Mouse (Mus musculus): ENCODE data around the gene Bub1. TPM values are rescaled to one million over a fixed set of nuclear protein-coding genes. Genes with fewer than 3 reads are reported as not detected.

The Bub1 gene
- polyA plus RNA-seq, 1 experiment from 2014 or later = 31.3 TPM

DNA sequence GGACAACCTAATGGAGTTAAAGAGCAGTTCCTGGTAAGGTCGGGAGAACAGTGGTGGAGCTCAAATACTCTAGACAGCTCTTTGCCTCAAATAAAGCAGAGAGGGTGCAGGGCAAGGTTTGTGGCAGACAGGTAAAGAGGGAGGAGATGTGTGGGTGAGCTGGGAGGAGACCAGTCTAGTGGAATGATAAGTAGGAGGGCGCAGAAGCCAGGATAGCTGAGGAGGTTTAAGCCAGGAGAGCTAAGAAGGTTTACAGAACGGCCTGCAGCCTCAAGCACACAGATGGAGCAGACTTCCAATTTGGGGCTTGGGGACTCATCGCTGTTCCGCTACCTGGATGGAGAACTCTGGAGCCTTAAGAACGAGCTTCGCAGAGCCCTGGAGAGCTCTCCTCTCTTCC is 6.9 kb upstream of the Bub1 start, which contains the start of gene Acoxl:
TSS of gene Acoxl (plus strand) at position 301 of the 400 bp plus-strand sequence.
- WGBS (ENCODE audit: insufficient replicate concordance) = 47% methylated on average over 7 of the region's 7 CpGs
- Histone ChIP-seq H3K36me3 (replicated peaks) (no peaks in the 10 kb centered on the region), H3K4me2 (no peak within 1 kb of the TSS), H3K27ac (replicated peaks) (no peak within 1 kb of the TSS), H3K27me3 (peaks cover 77% of the 10 kb centered on the region), H3K9ac (no peak within 1 kb of the TSS), H3K9me3 (replicated peaks) (no peaks in the 10 kb centered on the region), H3K4me1 (replicated peaks) (no peaks in the 10 kb centered on the region), H3K4me3 (replicated peaks) (no peak within 1 kb of the TSS)
- no peak for ATAC-seq (ENCODE audit: insufficient read depth)

DNA sequence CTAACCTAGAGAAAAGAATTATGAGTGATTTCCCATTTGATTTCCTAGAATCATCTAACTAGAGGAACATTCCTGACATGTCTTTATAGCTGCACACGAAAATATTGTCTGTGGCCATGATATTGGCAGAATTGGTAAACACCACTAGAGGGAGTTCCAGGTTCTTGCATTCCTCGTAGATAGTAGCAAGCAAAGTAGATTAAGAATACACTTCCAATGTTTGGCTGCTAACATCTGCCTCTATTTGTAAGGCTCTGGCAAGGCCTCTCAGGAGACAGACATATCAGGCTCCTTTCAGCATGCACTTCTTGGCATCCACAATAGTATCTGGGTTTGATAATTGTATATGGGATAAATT is 1.1 kb upstream of the Bub1 start:
- peaks cover 31% of the 10 kb centered on the region for H3K27me3 ChIP-seq
- H3K36me3 ChIP-seq (replicated peaks) = 0 out of 2 replicates have a peak, but pooled peaks cover 5% of the 10 kb centered on the region
- H3K9me3 ChIP-seq (replicated peaks) = no peaks in the 10 kb centered on the region
- H3K4me1 ChIP-seq (replicated peaks) = peaks cover 15% of the 10 kb centered on the region
- 13% methylated on average over 2 of the region's 2 CpGs for WGBS (ENCODE audit: insufficient replicate concordance)
- no peak overlapping the region for H3K9ac ChIP-seq
- peak overlapping the region; percentile 74; the same call in 1 of the 2 replicates for H3K4me2 ChIP-seq
- no peak overlapping the region for H3K4me3 ChIP-seq (replicated peaks)
- ATAC-seq (ENCODE audit: insufficient read depth) = no peak
- no peak overlapping the region for H3K27ac ChIP-seq (replicated peaks)

DNA sequence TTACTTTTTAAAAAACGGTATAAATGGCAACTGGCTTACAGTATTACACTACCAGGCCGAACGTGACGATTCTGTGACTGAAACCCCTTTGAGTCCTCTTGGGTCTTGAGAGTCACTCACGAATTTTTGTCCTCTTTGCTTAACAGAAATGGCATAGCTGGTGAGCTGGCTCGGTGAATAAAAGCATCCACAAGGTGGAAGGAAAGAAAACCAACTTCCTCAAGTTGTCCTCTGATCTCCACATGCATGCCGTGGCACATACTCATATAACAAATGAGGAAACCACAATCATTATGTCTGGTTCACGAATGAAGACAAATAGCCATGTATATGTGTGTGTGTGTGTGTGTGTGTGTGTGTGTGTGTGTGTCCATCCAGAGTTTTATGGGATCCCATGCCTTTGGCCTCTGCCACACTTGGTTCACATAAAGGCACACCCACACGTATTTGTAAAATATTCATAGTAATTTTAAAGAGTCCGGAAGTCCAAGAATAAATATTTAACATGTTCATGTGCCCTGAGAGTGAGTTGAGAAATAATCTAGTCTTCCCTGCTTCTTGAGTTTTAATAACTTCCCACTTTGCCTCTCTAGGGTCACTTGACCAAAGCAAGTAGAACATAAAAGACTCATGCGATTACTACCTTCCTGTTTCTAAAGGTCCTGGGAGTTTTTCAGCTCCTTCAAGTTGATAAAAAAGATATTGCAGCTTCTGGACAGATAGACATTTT is 603 bp upstream of the Bub1 start:
- ATAC-seq (ENCODE audit: insufficient read depth) = peak; percentile 6
- Histone ChIP-seq H3K4me1 (replicated peaks) (peaks cover 15% of the 10 kb centered on the region), H3K27me3 (peaks cover 26% of the 10 kb centered on the region), H3K4me2 (peak overlapping the region; percentile 74), H3K9me3 (replicated peaks) (no peaks in the 10 kb centered on the region), H3K4me3 (replicated peaks) (peak overlapping the region; percentile 89), H3K9ac (peak overlapping the region; percentile 53), H3K36me3 (replicated peaks) (peaks cover 6% of the 10 kb centered on the region), H3K27ac (replicated peaks) (no peak overlapping the region)
- WGBS (ENCODE audit: insufficient replicate concordance) = 25% methylated on average over 11 of the region's 11 CpGs

DNA sequence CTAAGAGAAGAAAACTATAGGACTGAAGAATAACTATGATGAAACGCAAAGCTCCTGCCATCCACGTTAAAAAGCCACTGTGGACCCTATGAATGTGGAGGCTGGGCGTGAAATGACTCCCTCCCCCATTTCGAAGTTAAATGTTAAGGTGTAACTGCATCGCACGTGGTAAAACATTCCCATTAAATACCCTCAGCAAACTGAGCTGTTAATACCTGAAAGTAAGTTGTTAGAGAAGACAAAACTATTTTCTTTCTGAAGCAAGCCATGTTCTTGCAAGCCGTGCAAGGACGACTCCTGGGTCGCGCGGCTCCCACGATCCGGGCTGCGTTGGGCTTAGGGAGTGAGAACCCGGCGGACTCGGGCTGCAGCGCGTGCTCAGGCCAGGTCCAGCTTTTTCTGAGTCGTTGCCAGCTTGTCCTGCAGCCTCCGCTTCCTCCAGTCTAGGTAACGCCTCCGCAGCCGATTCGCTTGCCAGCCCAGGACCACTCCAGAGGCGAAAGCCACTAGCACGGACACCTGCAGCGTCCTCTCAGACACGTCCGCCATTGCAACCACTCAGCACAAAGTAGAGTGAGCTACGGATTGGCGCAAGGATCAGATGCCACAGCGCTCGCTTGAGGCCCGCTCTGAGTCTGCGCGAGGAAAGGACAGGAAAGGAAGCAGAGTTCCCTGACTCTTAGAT is 39.6 kb downstream of the Bub1 start, which contains the start of gene Mtln:
TSS of gene Mtln (minus strand) at position 570 of the 685 bp plus-strand sequence.
- peak within 1 kb of the TSS; percentile 72 for H3K9ac ChIP-seq
- 1% methylated on average over 37 of the region's 37 CpGs for WGBS (ENCODE audit: insufficient replicate concordance)

DNA sequence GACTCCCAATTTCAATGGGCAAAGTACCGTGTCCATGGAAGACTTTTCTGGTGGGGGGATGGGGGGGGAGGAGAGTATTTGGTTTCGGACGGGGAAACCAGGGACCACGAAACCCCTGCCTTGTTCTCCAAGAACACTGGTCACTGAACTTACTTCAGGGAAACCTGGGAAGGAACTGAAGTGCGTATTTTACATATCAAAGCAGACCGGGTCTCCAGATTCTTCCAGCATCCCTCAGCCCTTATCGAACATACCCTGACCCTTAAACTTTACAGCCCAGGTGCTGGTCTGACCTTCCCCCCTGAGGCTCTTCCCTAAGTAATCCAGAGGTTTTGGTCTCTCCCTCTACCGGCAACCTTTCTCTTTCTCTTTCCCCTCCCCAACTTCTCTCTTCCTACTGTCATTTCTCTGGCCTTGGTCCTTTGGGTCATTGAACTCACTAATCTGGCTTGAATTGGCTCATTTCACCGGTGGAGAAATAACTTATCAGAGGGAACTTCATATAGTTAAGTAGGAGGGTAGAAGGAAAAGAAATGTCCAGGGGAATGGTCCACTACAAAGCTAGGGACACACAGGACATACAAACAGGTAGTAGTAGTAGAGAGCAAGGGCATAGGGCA is 41.9 kb downstream of the Bub1 start:
- Histone ChIP-seq H3K27me3 (no peaks in the 10 kb centered on the region), H3K4me1 (replicated peaks) (peaks cover 29% of the 10 kb centered on the region), H3K27ac (replicated peaks) (peak overlapping the region; percentile 14; the same call in 1 of the 2 replicates), H3K4me2 (peak overlapping the region; percentile 83), H3K9me3 (replicated peaks) (no peaks in the 10 kb centered on the region), H3K9ac (peak overlapping the region; percentile 62; the same call in 1 of the 2 replicates), H3K36me3 (replicated peaks) (no peaks in the 10 kb centered on the region), H3K4me3 (replicated peaks) (peak overlapping the region; percentile 72)
- no peak for ATAC-seq (ENCODE audit: insufficient read depth)
- WGBS (ENCODE audit: insufficient replicate concordance) = 27% methylated on average over 9 of the region's 9 CpGs

More for the DNA sequence above, 39.6 kb downstream of the Bub1 start, which contains the start of gene Mtln:
- Histone ChIP-seq H3K27me3 (no peaks in the 10 kb centered on the region), H3K9me3 (replicated peaks) (no peaks in the 10 kb centered on the region), H3K4me1 (replicated peaks) (peaks cover 29% of the 10 kb centered on the region), H3K27ac (replicated peaks) (peak within 1 kb of the TSS; percentile 71), H3K36me3 (replicated peaks) (no peaks in the 10 kb centered on the region), H3K4me2 (peak within 1 kb of the TSS; percentile 83), H3K4me3 (replicated peaks) (peak within 1 kb of the TSS; percentile 77)
- ATAC-seq (ENCODE audit: insufficient read depth) = peak; percentile 84

DNA sequence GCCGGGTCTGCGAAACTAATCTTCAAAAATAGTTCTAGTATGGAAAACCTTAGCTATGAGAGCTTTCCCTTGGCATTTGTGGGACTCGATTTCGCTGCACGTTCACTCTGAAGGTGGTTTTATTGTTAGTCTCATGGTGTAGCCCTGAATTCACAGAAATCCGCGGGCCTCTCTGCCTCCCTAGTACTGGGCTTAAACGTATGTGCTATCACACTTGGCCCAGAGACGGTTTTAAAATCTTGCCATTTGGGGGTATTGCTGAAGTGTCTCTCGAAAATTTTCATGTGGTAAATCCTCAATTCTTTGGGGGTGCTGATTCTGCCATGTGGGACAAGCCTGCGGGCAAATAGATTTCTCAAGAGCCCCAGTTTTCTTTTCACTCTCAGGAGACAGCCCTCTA is 42.5 kb downstream of the Bub1 start:
- H3K9me3 ChIP-seq (replicated peaks) = no peaks in the 10 kb centered on the region
- 3% methylated on average over 11 of the region's 11 CpGs for WGBS (ENCODE audit: insufficient replicate concordance)
- H3K9ac ChIP-seq = peak overlapping the region; percentile 62
- peak; percentile 55 for ATAC-seq (ENCODE audit: insufficient read depth)
- peaks cover 29% of the 10 kb centered on the region for H3K4me1 ChIP-seq (replicated peaks)
- peak overlapping the region; percentile 72 for H3K4me3 ChIP-seq (replicated peaks)
- no peaks in the 10 kb centered on the region for H3K27me3 ChIP-seq
- peak overlapping the region; percentile 83 for H3K4me2 ChIP-seq
- peak overlapping the region; percentile 63 for H3K27ac ChIP-seq (replicated peaks)
- no peaks in the 10 kb centered on the region for H3K36me3 ChIP-seq (replicated peaks)

DNA sequence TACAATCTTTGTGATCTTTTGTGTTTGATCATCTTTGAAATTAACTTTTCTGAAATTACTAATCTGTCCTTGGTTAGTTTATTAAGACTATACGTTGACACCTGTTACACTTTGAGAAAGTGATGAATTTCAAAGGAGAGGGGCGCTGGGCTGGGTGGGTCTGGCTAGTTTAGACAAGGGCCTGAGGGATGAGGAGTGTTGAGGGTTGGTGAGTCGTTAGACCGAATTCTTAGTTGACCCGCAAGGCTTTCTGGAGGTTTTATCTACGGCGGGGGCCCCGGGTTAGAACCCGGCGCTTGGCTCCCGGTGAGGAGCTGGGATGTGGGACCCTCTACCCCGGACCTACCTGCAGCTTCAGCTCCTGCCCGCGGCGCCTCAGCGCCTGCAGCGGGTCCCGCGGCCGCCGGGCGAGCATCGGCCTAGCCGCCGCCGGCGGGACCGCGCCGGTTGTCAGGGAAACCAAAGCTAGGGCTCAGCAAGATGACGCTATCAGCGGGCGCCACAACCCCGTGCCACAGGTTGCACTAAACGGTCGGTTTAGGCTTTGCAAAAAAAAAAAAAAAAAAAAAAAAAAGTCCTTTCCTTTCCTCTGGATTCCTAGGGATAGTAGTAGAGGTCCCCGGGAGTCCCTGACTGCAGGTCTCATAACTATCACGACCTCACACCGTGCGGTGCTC is 43.1 kb downstream of the Bub1 start, which contains the start of gene Nphp1:
TSS of gene Nphp1 (minus strand) at position 458 of the 677 bp plus-strand sequence.
- H3K27ac ChIP-seq (replicated peaks) = peak within 1 kb of the TSS; percentile 63
- no peaks in the 10 kb centered on the region for H3K36me3 ChIP-seq (replicated peaks)
- peak within 1 kb of the TSS; percentile 62 for H3K9ac ChIP-seq
- H3K4me1 ChIP-seq (replicated peaks) = peaks cover 29% of the 10 kb centered on the region
- ATAC-seq (ENCODE audit: insufficient read depth) = peak; percentile 84
- H3K27me3 ChIP-seq = no peaks in the 10 kb centered on the region
- H3K4me3 ChIP-seq (replicated peaks) = peak within 1 kb of the TSS; percentile 72
- WGBS (ENCODE audit: insufficient replicate concordance) = under 1% methylated on average over 40 of the region's 40 CpGs
- peak within 1 kb of the TSS; percentile 83 for H3K4me2 ChIP-seq
- H3K9me3 ChIP-seq (replicated peaks) = no peaks in the 10 kb centered on the region

DNA sequence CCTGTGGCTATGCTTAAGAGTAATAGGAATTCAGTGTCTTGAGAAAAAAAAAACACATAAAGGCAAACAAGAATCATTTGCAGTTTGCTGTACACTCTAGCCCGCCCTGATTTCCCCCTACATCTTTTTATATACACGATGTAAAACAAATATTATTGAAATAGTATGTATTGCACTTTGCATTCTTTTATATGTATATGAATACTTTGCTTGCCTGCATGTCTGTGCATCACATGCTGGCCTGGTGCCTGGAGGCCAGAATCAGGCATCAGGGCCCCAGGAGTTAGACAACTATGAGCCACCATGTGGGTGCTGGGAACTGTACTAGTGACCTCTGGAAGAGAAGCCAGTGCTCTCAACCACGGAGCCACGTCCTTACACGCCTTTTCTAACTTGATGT is 44.4 kb downstream of the Bub1 start:
- no peaks in the 10 kb centered on the region for H3K36me3 ChIP-seq (replicated peaks)
- no peaks in the 10 kb centered on the region for H3K27me3 ChIP-seq
- no peak overlapping the region for H3K27ac ChIP-seq (replicated peaks)
- H3K9me3 ChIP-seq (replicated peaks) = no peaks in the 10 kb centered on the region
- ATAC-seq (ENCODE audit: insufficient read depth) = no peak
- H3K9ac ChIP-seq = no peak overlapping the region
- no peak overlapping the region for H3K4me2 ChIP-seq
- 82% methylated on average over 5 of the region's 5 CpGs for WGBS (ENCODE audit: insufficient replicate concordance)
- no peak overlapping the region for H3K4me3 ChIP-seq (replicated peaks)
- peaks cover 24% of the 10 kb centered on the region for H3K4me1 ChIP-seq (replicated peaks)

DNA sequence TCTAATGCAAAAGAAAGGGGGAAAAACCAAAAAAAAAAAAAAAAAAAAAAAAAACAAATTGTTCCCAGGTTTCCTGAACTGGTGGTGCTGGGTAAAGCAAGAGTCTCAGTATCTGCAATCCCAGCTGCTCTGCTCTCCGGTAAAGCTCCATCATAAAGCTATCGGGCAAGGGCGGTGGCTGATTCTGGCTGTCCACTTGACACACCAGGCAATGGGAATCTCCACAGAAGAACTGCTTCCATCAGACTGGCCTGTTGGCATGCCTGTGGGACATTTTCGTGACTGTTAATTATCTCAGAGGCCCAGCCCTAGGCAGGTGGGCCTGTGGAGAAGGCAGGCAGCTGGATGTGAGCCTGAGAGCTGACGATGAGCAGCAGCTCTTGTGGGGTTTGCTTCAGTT is 53.2 kb downstream of the Bub1 start:
- Histone ChIP-seq H3K36me3 (replicated peaks) (no peaks in the 10 kb centered on the region), H3K9ac (no peak overlapping the region), H3K27ac (replicated peaks) (no peak overlapping the region), H3K4me3 (replicated peaks) (no peak overlapping the region), H3K27me3 (no peaks in the 10 kb centered on the region; the same call in 1 of the 2 replicates), H3K4me1 (replicated peaks) (peaks cover 8% of the 10 kb centered on the region), H3K4me2 (no peak overlapping the region), H3K9me3 (replicated peaks) (no peaks in the 10 kb centered on the region)
- 69% methylated on average over 5 of the region's 5 CpGs for WGBS (ENCODE audit: insufficient replicate concordance)
- ATAC-seq (ENCODE audit: insufficient read depth) = no peak

DNA sequence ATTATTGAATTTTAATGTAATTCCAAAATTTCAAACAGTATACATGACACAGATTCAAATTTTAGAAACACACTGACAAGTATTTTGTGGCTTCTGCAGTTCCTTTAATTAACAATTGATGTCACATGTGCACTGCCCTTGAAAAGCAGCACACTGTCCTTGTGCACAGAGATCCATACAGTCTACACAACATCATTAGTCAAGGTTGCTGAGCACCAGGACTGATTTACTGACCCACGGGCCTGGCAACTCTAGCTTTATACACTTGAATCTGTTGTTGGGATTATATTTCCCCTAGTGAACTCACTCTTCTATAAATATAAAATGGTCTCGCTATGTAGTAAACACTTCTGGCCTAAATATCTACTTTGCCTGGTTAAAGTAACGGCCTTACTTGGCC is 56.7 kb downstream of the Bub1 start:
- Histone ChIP-seq H3K4me1 (replicated peaks) (peaks cover 8% of the 10 kb centered on the region), H3K27ac (replicated peaks) (no peak overlapping the region), H3K36me3 (replicated peaks) (no peaks in the 10 kb centered on the region), H3K9me3 (replicated peaks) (no peaks in the 10 kb centered on the region), H3K4me3 (replicated peaks) (no peak overlapping the region), H3K9ac (no peak overlapping the region), H3K4me2 (no peak overlapping the region), H3K27me3 (no peaks in the 10 kb centered on the region; the same call in 1 of the 2 replicates)
- 72% methylated on average over 3 of the region's 3 CpGs for WGBS (ENCODE audit: insufficient replicate concordance)
- ATAC-seq (ENCODE audit: insufficient read depth) = no peak
